In genomic region chr16:17928087-17928580, GRCm38 (mm10) we compare ENCODE assay signal across 8 mouse cellular contexts. TPM values are rescaled to one million over a fixed set of nuclear protein-coding genes. Genes with fewer than 3 reads are reported as not detected.
DNase-seq lines count a peak whose midpoint lies in the region; ATAC-seq lines count a peak whose summit lies in the region.

Gene Slc25a1 (minus strand): TSS chr16:17928219.

- H3K79me2 ChIP-seq in macrophage (ENCODE audit: inconsistent target): no peaks in the 10 kb centered on the region

- 1% methylated on average over 41 of the region's 47 CpGs for WGBS in macrophage (ENCODE audit: missing documents)

- intact Hi-C loops in gastrocnemius, postnatal 36 days (cut with DNase I): no loop called here

- DNase-seq in adrenal gland, postnatal 10 days: peak; percentile 89
- peak; percentile 90 for DNase-seq in embryo, embryonic 9.5 days (ENCODE audit: extremely low spot score)
- DNase-seq in gastrocnemius, postnatal 36 days: peak; percentile 54 to 59
- DNase-seq in left cerebral cortex, adult 8-10 months (ENCODE audit: low spot score in 2 of 2): peak; percentile 66 to 89
- DNase-seq in right cerebral cortex, postnatal 10 days (ENCODE audit: low spot score in 2 of 2): peak; percentile 90 to 93
- DNase-seq in urinary bladder, postnatal 4 days (ENCODE audit: low spot score in 2 of 2): peak; percentile 70 to 75

- peak within 1 kb of the TSS; percentile 80 for H3K27ac ChIP-seq in macrophage

- ATAC-seq in inflammation-experienced regulatory T-cells, adult 6 months: peak; percentile 18

- H3K4me3 ChIP-seq in macrophage (ENCODE audit: inconsistent target): peak within 1 kb of the TSS; percentile 50

- 0 out of 2 replicates have a peak, but pooled peaks cover 5% of the 10 kb centered on the region for H3K36me3 ChIP-seq in macrophage (ENCODE audit: inconsistent target)

RNA-seq across cellular contexts. Expression of gene Slc25a1, which starts in this region (rescaled TPM):
- total RNA-seq in adrenal gland, postnatal 10 days (2021): 100 to 1,000 TPM; 115 to 121 TPM
- 1 to 10 TPM; 2.7 to 5.5 TPM for total RNA-seq in gastrocnemius, postnatal 36 days (2021)
- polyA plus RNA-seq in inflammation-experienced regulatory T-cells, adult 6 months (2017; shearing (Covaris generic)): 10 to 100 TPM in 1 of 3 experiments, 1 to 10 TPM in 2; 4.4 to 12.6 (median 8.2) TPM
- total RNA-seq in left cerebral cortex, adult 8-10 months (2022): 10 to 100 TPM; 37.6 to 52.4 (median 45.9) TPM
- 10 to 100 TPM; 23.7 to 85.3 (median 42.9) TPM for total RNA-seq in macrophage (2018; cell fraction: chromatin; rRNA removed)
- total RNA-seq in macrophage (2018; cell fraction: cytosol; rRNA removed): 10 to 100 TPM; 54.1 to 99.1 (median 76.3) TPM
- total RNA-seq in macrophage (2018; cell fraction: nucleus; rRNA removed): 10 to 100 TPM; 29.4 to 60.0 (median 42.6) TPM
- 61.5 to 82.8 TPM (median 66.1 TPM) in 3 replicates for polyA plus RNA-seq in macrophage (2018)

Comparison
In these comparisons a context has a peak if more than half of its experiments do, and no peak if none do; other contexts are left out.
1. Peak in every context shown above with its lines: DNase-seq, ATAC-seq, H3K4me3 ChIP-seq and H3K27ac ChIP-seq.
2. RNA of gene Slc25a1 (total RNA-seq): 115 to 121 TPM in adrenal gland, postnatal 10 days and 37.6 to 52.4 TPM in left cerebral cortex, adult 8-10 months; 2.7 to 5.5 TPM in gastrocnemius, postnatal 36 days; every median in the first group is over 4 times any median in the second.